Mouse (Mus musculus) small intestine, adult 2 months (tissue): Measurements from ENCODE around the gene Snx8. TPM values are rescaled to one million over a fixed set of nuclear protein-coding genes. Genes with fewer than 3 reads are reported as not detected.

Source experiments
- H3K27ac ChIP-seq: fragments of 200-500 bp; 2 replicates; pipeline ENCODE4 v1.5.1; 2012; ENCODE audit warnings: low read depth, low read length, control low read depth, inconsistent platforms; ENCODE audit not compliant: insufficient read depth
- H3K27me3 ChIP-seq: fragments of 200-500 bp; 2 replicates; pipeline ENCODE4 v1.6.1; 2012; ENCODE audit warnings: mild to moderate bottlenecking, moderate library complexity, low read length, inconsistent platforms; ENCODE audit not compliant: control insufficient read depth, insufficient read depth
- H3K36me3 ChIP-seq: fragments of 200-500 bp; 2 replicates; pipeline ENCODE4 v1.6.1; 2012; ENCODE audit warnings: mild to moderate bottlenecking, low read length, control low read depth, inconsistent platforms; ENCODE audit not compliant: control insufficient read depth, insufficient read depth
- H3K4me1 ChIP-seq: fragments of 200-500 bp; 2 replicates; pipeline ENCODE4 v1.6.1; 2012; ENCODE audit warnings: low read length, inconsistent platforms, mixed read lengths; ENCODE audit not compliant: control insufficient read depth, insufficient read depth, insufficient read length
- H3K4me3 ChIP-seq: fragments of 200-500 bp; 2 replicates; pipeline ENCODE4 v1.5.1; 2012; ENCODE audit warnings: low read depth, mild to moderate bottlenecking, control low read depth, inconsistent platforms, low read length, moderate library complexity
- CTCF ChIP-seq: fragments of 200-500 bp; IDR thresholded peaks from 2 replicates; pipeline ENCODE4 v1.5.1; 2012; ENCODE audit warnings: low read depth, mild to moderate bottlenecking, control low read depth, inconsistent platforms, low read length, moderate library complexity, mixed read lengths; ENCODE audit not compliant: insufficient replicate concordance, insufficient read length; ENCODE audit errors: extremely low read depth
- POLR2A ChIP-seq: fragments of 200-500 bp; IDR thresholded peaks from 2 replicates; pipeline ENCODE4 v1.6.1; 2012; ENCODE audit warnings: low read depth, mild to moderate bottlenecking, control low read depth, inconsistent platforms, low read length, moderate library complexity
- WGBS: fragments of 180-500 bp; shearing (Covaris S2); methylation state at CpG from one replicate; pipeline ENCODE4 v1.1.7; 2018; 5-methylcytosine and 5-hydroxymethylcytosine counted together
- polyA plus RNA-seq: library from polyadenylated mRNA; depleted of rRNA; stranded (reverse); fragments of >200 nt; gene quantifications from 2 replicates; pipeline ENCODE4 v1.2.3, GENCODE M21; 2012

Gene Snx8
- polyA plus RNA-seq, 1 experiment: 6.6 TPM

GRCm38 (mm10) chr5:140359930-140360674, 29.0 kb downstream of the Snx8 start:
- Histone ChIP-seq H3K27me3 (no peaks in the 10 kb centered on the region), H3K4me3 (no peak overlapping the region), H3K4me1 (no peaks in the 10 kb centered on the region), H3K27ac (no peak overlapping the region), H3K36me3 (peaks cover 7% of the 10 kb centered on the region; the same call in 1 of the 2 replicates)
- WGBS: 75% methylated on average over 14 of the region's 14 CpGs
- no peak for TF ChIP-seq POLR2A

DNA sequence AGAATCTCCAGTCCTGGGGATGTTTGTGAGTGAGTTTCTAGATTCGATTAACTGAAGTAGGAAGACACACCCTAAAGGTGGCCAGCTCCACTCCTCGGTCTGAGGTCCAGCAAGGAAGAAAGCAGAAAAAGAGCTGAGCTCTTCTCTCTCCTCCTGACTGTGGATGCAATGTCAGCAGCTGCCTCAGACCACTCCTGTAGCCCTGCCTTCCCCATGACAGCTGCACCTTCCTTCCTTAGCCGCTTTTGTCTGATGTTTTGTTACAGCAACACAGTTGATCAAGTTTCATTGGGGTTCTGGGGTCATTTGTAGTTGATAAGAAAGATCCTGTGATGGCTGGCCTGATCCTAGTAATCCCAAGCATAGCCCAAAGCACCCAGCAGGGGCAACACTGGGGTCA, 31.6 kb downstream of the Snx8 start:
- H3K4me1 ChIP-seq: no peaks in the 10 kb centered on the region
- TF ChIP-seq CTCF (no peak), POLR2A (no peak)
- no peaks in the 10 kb centered on the region for H3K27me3 ChIP-seq
- H3K27ac ChIP-seq: no peak overlapping the region
- H3K36me3 ChIP-seq: peaks cover 12% of the 10 kb centered on the region
- 89% methylated on average over 3 of the region's 3 CpGs for WGBS
- no peak overlapping the region for H3K4me3 ChIP-seq

DNA sequence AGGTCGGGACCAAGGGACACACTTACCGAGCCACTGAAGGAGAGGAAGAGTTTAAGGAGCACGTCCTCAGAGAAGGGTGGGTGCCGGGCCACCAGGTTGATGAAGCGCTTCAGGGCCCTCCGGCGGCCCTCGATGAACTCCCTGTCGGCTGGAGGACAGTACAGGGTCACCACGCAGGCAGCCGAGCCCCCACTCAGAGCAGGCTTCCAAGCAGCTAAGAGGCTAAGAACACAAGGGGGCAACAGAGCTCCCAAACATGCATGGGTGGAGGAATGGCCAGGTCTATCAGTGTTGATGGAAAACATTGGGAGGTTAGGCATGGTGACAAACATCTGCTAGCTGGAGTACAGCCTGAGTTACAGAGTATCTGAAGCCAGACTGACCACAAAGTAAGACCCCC, 33.1 kb downstream of the Snx8 start:
- no peak overlapping the region for H3K27ac ChIP-seq
- no peak overlapping the region for H3K4me3 ChIP-seq
- no peaks in the 10 kb centered on the region for H3K4me1 ChIP-seq
- H3K36me3 ChIP-seq: peaks cover 15% of the 10 kb centered on the region
- no peaks in the 10 kb centered on the region for H3K27me3 ChIP-seq
- WGBS: 91% methylated on average over 11 of the region's 11 CpGs
- TF ChIP-seq POLR2A (no peak), CTCF (no peak)

GRCm38 (mm10) chr5:140352352-140352751, 36.7 kb downstream of the Snx8 start:
- 94% methylated on average over 6 of the region's 6 CpGs for WGBS
- H3K4me3 ChIP-seq: no peak overlapping the region
- no peaks in the 10 kb centered on the region for H3K4me1 ChIP-seq
- no peak overlapping the region for H3K27ac ChIP-seq
- no peak for TF ChIP-seq POLR2A
- TF ChIP-seq CTCF: no peak
- no peaks in the 10 kb centered on the region for H3K27me3 ChIP-seq
- H3K36me3 ChIP-seq: peaks cover 11% of the 10 kb centered on the region

DNA sequence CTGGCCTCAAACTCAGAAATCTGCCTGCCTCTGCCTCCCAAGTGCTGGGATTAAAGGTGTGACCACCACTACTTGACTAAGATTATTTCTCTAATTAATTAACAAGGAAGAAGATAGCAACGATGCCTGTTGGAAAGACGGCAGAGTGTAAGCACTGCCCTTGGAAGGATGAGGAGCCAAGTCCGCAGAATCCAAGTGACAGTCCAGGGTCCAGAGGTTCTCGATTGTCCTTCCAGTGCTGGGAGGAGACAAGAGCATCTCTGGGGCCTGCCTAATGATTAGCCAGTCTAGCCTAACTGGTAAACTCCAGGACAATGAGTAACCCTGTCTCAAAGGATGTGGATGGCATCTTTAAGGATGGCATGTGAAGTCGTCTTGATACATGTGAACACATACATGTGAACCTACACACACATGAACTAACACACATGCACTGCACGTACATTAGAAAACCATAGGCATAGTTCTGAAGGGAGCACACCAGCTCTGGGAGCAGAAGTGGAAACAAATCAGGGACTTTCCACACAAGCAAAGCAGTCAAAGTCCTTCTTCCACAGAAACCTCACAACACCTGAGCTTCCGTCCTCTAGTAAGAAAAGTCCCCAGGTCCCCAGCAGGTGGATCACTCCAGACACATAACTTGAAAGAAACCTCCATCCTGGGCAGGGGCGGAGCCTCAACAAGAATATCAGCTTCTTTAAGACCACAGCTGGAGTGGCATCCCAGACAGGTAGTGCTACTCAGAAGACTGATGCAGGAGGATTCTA, 38.1 kb downstream of the Snx8 start:
- peaks cover 10% of the 10 kb centered on the region for H3K36me3 ChIP-seq
- 85% methylated on average over 8 of the region's 8 CpGs for WGBS
- H3K27ac ChIP-seq: no peak overlapping the region
- no peaks in the 10 kb centered on the region for H3K27me3 ChIP-seq
- TF ChIP-seq POLR2A (no peak), CTCF (no peak)
- no peaks in the 10 kb centered on the region for H3K4me1 ChIP-seq
- H3K4me3 ChIP-seq: no peak overlapping the region

DNA sequence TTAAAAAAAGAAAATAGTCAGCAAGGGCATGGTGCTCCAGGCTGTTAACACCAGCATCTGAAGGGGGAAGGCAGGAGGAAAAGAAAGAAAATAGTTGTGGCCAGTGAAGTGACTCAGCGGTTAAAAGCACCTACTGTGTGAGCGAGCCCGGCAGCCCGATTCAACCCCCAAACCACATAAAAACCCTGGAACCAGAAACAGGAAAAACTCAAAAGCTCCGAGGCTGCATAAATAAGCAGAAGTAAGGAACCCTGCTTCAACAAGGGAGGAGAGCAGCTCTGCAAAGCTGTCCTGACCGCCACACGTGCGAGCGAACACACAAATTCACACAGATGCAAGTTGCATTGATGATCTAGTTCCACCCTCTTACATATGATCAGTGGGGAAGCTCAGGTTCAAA, 39.2 kb downstream of the Snx8 start:
- Histone ChIP-seq H3K27ac (no peak overlapping the region), H3K4me1 (no peaks in the 10 kb centered on the region), H3K4me3 (no peak overlapping the region), H3K36me3 (peaks cover 8% of the 10 kb centered on the region; the same call in 1 of the 2 replicates), H3K27me3 (no peaks in the 10 kb centered on the region)
- TF ChIP-seq CTCF (no peak), POLR2A (no peak)
- 78% methylated on average over 9 of the region's 9 CpGs for WGBS

DNA sequence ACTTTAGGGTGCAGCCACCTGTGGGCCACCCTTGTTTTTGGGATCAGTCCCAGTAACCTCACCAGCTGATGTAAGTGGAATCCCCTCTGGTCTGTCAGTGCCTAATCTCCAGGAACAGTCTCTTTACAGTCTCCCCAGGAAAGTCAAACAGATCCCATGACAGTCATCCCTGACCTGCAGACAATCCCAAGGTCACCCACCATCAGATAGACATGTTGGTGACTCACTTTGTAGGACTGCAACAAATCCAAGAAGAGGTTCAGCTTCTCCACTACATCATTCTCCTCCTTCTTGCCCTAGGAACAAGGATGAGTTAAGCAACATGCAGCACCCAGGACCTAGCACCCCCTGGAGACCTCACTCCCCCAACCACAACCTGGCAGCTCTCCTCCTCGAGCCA, 43.0 kb downstream of the Snx8 start:
- H3K36me3 ChIP-seq: no peaks in the 10 kb centered on the region; the same call in 1 of the 2 replicates
- no peak overlapping the region for H3K27ac ChIP-seq
- H3K4me3 ChIP-seq: no peak overlapping the region
- WGBS: 88% methylated on average over 1 of the region's 1 CpGs
- H3K4me1 ChIP-seq: no peaks in the 10 kb centered on the region
- no peaks in the 10 kb centered on the region for H3K27me3 ChIP-seq
- TF ChIP-seq CTCF: no peak
- no peak for TF ChIP-seq POLR2A
